Mouse (Mus musculus): ENCODE measurements around the gene Mtif2. TPM values are rescaled to one million over a fixed set of nuclear protein-coding genes. Genes with fewer than 3 reads are reported as not detected.
"Not testable (repeated sequence)": the region's sequence is repeated elsewhere in the genome, so short reads cannot be mapped to it uniquely, and the experiment has no call there.

Gene Mtif2
- total RNA-seq (2015; ENCODE audit: low replicate concordance) (2.3 and 4.2 TPM in 2 replicates), total RNA-seq (2017; ENCODE audit: low replicate concordance) (11.1 and 15.8 TPM in 2 replicates)

DNA sequence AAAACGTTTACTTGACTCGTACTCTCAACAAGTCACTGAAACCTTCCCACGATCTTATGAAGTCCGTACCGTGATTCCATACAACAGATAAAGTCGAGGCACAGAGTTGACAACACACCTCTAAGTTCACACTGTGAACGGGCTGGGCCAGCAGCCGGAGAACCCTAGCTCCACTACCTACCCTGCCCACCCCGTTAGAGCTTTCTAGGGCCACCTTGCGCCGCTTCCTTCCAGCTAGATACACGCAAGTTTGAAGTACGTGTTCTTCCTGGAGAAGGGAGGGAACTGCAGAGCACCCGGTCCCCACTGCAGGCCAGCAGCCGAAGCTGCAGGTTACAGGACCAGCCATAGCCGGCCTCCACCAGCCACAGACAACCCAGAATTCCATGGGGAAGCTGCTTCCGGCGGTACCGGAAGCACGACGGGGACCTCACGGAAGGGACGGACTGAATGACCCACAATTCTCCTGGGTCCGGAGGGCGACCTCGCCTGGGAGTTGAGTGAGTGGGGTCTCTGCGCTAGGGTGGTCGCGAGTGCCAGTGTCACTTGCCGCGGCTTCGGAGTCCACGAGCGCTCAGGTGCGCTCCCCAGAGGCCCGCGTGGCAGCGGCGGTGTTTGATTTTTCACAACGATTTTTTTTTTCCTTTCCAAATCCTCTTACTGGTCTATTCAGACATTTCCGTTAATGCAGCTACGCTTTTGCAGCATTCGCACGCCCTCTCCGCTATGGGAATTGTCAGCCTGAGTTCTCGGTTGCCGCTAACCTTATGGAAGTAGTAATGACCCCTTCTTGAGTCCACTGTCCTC, at the start of gene Mtif2:
TSS of gene Mtif2 (plus strand) at position 421 of the 807 bp plus-strand sequence.
- ATAC-seq (replicated peaks; ENCODE audit: low FRiP score, poor library complexity, severe bottlenecking) = peak; percentile 96

DNA sequence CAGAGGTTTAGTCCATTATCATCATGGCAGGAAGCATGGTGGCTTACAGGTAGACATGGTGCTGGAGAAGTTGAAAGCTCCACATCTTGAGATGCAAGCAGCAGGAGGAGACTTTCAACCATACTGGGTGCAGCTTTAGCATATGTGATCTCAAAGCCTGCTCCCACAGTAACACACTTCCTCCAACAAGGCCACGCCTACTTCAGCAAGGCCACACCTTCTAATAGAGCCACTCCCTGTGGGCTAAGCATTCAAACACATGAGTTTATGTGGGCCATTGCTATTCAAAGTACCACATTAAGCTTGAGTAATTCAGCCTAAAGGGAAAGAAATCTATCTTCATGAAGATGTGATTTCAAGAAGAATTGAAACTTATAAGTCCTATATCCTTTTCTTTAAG, 33.1 kb upstream of the Mtif2 start:
- ATAC-seq (replicated peaks; ENCODE audit: low FRiP score, poor library complexity, severe bottlenecking) = no peak

DNA sequence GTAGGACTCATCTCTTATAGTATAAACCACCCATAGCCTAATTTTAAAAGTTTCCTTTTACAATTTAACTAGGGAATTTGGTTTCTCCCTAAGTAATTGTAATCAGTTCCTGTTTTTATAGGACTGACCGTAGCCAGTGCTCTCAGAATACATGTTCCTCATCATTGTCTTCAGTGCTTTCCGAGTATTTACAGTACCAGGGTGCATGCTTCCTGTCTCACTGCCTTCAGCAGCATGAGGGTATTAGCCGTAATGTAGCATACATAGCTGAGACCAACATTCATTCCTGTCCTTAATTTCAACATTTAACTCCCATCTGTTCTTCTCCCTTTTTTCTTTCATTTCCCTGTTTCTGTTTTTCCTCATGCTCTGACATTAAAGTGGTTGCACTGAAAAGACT, 29.2 kb upstream of the Mtif2 start:
- no peak for ATAC-seq (replicated peaks; ENCODE audit: low FRiP score, poor library complexity, severe bottlenecking)

DNA sequence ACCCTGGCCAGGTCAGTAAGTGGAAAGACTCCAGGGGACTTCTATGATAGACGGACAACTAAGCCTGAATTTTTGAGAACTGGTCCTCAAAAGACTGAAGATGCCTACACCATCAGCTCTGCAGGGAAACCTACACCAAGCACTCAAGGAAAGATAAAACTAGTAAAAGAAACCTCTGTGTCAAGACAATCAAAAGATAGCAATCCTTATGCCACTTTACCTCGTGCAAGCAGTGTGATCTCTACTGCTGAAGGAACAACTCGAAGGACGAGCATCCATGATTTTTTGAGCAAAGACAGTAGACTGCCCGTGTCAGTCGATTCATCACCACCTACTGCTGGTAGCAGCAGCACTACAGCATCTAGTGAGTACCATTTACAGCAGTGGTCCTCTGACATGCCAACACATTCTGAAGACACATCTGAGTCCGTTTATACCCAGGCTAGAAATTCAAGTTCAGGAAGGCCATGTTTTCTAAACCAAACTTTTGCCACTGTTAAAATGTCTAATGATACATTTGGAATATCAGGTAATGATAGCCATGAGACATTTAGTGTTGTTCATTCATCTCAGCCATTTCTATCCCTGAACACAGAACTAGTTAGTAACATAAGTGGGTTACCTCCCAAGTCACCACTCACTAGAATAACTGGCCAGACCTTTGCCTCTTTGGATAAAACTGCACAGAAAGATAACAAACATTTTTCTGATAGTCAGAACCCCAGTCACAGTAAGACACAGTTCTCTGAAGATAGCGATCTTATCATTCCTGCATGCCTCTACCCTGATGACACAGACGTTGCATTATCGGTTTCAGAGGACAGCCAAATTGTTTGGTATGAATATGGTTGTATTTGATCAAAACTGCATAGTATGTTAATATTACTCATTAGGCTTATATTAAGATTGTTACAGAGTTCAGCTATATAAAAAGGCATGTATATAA, 22.0 kb upstream of the Mtif2 start:
- ATAC-seq (replicated peaks; ENCODE audit: low FRiP score, poor library complexity, severe bottlenecking) = 0 out of 2 replicates have a peak, but pooled peaks have one; percentile 60

DNA sequence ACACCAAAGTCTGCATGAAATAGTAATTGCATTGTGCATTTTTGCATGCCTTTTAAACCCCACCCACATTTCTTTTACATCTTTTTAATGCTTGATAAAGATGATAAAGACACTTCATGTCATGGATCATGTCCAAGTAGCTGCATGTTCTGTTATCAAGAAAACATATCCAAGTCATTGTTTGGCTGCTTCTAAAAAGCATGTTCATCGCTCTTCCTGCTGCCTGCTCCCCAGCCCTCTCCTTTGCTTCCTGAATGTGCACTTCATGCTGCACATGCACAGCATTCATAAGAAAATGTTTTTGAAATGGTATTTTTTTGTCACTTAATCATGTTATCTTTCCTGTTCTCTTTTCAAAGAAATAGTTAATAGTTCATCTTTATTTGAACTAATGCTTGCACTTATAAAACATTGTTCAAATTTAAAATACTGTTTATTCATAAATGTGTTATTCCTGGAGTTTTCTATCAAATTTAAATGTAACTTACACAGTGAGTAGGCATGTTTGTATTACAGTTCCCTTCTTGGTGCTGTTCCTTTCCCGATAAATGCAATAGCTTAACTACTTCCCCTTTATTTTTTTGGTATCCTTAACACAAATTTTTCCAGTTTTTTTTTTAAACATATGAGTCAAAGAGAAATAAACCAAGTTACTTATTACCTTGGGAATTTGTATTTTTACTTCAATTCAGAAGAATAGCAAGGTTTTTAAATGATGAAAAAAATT, 21.1 kb upstream of the Mtif2 start:
- ATAC-seq (replicated peaks; ENCODE audit: low FRiP score, poor library complexity, severe bottlenecking) = no peak

DNA sequence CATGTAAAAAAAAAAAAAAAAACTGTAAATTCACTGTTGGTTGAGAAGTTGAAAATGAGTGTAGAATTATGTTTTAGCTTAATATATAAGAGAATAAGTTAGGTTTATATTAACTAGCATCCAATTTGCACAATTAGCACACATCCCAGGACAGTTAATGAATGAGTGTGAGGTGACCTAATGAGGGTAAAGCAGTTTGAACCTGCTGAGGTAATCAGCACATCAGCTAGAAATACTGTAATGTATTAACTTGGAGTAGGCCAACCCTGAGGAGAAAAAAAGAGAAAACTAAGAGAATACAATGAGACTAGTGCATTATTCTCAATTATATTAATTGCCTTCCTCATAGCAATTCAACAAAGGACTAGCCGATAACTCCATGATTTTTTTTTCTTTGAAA, 16.8 kb upstream of the Mtif2 start:
- ATAC-seq (replicated peaks; ENCODE audit: low FRiP score, poor library complexity, severe bottlenecking) = no peak

DNA sequence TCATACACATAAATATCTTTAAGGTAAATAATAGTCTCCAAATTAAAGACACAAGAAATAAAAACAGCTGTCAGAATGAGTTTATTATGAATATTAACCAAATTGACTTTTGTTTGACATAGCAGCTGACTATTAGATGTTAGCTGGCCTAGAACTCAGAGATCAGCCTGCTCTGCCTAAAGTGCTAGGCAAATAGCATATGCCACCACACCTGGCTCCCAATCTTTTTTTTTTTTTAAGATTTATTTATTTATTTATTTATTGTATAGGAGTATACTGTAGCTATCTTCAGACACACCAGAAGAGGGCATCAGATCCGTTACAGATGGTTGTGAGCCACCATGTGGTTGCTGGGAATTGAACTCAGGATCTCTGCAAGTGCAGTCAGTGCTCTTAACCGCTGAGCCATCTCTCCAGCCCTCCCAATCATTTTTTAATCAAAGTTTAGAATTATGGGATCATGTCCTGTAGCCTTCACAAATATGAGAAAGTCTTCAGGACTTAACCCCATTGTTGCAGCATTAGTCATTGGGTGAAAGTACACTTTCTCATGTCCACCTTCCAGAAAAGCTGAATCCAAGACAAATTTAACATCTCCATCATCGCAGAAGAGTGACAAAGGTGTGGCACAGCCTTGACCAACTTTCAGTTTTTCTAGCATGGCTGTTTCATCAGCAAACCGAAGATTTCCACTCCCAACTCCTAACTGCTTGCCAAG, 13.2 kb upstream of the Mtif2 start:
- ATAC-seq (replicated peaks; ENCODE audit: low FRiP score, poor library complexity, severe bottlenecking) = no peak

DNA sequence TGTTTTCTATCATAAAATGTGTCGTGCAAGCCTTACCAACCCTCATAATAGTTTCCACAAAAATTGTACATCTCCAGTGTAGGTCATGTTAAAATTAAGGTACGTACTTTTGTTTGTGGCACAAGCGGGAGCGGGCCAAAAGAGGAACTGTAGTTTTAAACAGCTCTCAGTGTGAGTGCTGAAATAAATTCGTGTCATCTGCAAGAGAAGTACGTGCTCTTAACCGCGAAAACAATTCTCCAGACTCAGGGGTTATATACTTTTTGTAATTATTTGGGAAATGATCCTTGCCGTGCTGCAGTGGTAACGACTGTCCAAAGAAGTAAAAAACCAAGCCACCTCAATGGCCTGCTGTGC, 11.9 kb upstream of the Mtif2 start:
- peak; percentile 33 for ATAC-seq (replicated peaks; ENCODE audit: low FRiP score, poor library complexity, severe bottlenecking)

DNA sequence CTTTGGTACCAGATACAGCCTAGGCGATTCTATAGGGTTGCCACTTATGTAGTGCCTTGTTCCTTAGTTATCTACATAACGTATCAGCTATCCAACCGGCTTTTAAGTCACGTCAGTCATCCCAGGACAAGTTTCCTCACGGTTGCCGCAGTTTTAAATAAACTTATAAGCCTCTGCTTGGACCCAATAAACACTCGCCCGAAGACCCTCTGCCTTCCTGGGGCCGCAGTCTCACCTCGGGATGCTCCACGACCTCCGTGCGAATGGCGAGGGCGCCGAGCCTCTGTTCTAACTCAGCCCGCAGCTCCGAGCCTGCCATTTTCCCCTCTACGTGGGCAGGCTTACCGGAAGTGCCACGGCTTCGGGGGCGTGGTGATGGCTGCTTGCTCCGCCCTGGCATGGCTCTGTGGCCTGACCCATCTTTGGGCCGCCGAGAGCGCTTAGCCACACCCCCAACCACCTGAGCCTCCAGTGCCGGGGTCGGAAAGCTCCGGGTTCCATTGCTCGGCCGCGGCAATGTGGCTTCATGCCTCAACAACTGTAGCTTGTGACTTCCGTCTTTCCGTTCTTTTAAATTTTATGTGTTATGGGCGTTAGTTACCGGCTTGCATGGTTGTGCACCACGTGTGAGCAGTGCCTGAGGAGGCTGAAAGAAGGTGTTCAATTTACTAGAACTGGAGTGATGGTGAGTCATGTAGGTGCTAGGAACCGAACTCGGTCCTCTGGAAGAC, 11.4 kb upstream of the Mtif2 start, which contains the start of gene Prorsd1:
TSS of gene Prorsd1 (minus strand) at position 352 of the 731 bp plus-strand sequence.
- ATAC-seq (replicated peaks; ENCODE audit: low FRiP score, poor library complexity, severe bottlenecking) = peak; percentile 100

DNA sequence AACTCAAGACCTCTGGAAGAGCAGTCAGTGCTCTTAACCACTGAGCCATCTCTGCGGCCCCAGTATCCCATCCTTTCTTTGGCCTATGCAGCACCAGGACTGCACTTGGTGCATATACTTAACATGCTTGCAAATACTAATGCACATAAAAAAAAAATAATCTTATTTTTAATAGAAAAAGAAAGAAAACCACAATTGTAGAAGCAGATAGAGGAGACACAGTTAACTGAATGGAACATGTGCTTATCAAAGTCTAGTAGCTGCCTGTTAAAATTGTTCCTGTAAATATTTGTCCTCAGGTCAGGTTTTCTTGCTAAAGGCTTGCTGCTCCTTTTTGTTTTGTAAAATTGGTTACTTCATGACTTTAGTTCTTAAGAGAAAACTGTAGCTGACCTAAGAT, 12.0 kb downstream of the Mtif2 start:
- ATAC-seq (replicated peaks; ENCODE audit: low FRiP score, poor library complexity, severe bottlenecking) = no peak

DNA sequence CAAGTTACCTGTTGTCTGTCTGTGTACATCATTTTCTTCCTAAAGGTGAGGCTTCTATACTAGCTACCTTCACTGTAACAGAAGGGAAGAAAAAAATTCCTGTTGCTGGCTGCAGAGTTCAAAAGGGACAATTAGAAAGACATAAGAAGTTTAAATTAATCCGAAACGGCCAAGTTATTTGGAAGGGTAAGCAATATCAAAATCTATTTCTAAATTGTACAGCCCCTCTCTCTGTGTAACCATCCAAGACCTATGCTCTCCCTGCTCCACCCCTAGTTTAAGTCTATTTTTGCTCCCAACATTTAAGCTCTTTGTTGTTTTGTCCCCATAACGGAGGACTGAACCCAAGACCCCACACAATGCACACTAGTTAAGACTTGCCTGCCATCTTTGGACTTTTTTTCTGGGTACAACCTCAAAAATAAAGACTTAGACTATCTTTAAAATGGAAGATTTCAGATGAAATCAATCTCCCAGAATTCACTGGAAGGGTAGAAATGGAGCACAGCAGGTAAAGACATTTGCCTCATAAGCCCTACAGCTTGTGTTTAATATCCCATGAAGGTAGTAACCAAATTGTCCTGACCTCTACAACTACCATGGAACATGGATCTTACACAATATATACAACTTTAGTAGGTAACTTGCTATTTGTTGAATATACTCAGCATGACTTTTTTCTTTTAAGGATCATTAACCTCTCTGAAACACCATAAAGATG, 18.2 kb downstream of the Mtif2 start:
- no peak for ATAC-seq (replicated peaks; ENCODE audit: low FRiP score, poor library complexity, severe bottlenecking)

DNA sequence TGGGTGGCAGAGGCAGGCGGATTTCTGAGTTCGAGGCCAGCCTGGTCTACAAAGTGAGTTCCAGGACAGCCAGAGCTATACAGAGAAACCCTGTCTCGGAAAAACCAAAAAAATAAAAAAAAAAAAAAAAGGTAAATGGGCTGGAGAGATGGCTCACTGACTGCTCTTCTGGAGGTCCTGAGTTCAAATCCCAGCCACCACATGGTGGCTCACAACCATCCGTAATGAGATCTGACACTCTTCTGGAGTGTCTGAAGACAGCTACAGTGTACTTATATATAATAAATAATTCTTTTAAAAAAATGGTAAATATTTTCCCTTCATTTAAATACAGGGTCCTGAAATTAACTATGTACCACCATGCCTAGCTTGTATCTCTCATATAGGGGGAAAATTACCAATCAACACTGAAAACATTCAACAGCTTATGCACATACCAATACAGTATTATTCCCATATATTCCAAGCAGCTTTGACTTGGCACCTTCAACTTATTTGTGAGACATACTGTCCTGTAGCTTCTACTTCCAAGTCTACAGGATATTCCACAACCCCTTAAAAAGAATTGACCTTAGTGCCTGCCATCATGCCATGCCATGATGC, 19.0 kb downstream of the Mtif2 start:
- ATAC-seq (replicated peaks; ENCODE audit: low FRiP score, poor library complexity, severe bottlenecking) = not testable (repeated sequence)

DNA sequence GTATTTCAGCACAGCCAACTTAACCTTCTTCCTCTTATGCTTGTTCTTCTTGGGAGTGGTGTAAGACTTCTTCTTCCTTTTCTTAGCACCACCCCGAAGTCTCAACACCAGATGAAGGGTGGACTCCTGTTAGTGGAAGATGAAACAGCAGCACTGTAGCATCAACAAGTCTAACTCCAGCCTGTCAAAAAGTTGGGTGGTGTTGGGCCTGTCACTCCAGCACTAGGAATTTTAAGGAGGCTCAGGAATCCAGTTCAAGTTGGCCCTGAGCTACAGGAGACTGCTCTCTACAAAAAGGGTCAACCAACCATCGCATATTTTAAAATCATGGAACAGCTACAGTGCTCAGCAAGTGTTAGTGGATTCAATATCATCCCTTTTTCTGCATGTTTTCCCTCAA, 20.1 kb downstream of the Mtif2 start:
- not testable (repeated sequence) for ATAC-seq (replicated peaks; ENCODE audit: low FRiP score, poor library complexity, severe bottlenecking)

DNA sequence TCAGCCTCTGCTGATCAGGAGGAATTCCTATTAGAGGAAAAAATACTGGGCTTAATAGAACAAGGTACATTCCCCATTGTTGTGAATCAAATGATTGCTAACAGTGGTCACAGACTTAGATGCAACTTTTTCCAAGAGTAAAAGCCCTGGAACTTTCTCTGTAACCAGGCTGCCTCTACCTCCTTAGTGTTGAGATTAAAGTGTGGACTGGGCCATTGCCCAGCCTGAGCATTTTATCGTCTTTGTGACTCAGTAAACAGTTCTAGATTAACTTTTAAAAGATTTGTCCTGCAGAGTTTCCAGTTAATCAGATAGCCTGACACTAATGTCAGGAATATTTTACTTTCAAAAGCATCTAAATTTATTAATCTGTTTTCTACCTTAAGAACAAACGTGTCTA, 20.6 kb downstream of the Mtif2 start:
- no peak for ATAC-seq (replicated peaks; ENCODE audit: low FRiP score, poor library complexity, severe bottlenecking)

DNA sequence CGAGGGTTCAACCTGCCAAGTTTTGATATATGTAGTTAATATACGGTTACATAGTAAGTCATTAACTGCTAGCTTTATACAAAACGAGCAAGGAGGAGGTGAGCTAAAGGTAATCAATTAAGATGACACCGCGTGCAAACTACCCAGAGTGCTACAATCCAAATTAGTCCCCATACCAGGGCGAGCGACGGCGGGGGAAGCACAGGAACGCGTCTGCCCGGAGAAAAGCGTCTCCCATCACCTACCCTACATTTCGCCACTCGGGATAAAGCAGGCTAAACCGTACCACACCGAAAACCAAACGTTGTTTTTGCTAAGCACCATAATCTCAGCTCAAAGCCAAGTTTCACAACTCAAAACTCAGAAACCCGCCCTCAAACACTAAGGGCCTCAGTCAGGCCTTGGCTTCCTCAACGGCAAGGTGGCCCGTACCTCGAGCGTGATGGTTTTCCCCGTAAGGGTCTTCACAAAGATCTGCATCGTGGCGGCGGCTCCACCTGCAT, 21.1 kb downstream of the Mtif2 start:
- ATAC-seq (replicated peaks; ENCODE audit: low FRiP score, poor library complexity, severe bottlenecking) = peak; percentile 48

DNA sequence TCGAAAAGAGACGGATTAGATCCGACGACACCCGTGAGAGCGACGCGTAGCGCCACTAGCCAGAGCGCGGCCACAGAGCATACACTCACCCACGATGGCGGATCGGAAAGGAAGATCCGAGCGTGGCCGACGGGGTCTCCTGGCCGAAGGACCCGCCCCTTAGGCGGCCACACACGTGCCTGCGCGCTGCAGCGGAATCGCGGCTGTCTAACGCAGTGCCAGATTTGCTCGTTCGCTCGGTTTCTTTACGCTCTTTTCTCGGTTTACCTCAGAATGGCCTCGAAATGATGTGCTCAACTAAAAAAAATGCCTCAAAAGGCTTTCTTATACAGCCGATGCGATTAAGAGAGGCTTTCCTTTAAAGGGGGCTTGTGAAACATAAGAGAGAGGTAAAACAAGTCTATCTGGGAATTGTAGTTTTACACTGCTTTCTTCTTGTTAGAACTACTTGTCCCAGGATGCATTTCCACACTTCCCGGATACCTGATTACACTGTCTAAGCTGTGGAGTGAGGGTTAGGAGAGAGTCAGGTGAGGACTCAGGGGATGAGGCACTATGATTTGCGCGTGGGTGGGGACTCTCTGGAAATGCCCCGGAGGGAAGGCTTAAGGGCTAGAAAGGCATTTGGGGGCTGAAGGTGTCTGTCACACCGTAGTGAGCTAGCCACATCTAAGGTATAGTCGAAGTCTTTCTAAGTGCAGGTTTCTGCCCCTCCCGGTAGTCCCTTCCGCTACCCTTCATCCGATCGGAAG, 21.7 kb downstream of the Mtif2 start, which contains the start of the genes Clhc1 and Rps27a:
TSS of gene Clhc1 (plus strand) at position 199 of the 752 bp plus-strand sequence.
TSS of gene Rps27a (minus strand) at position 358 of the 752 bp plus-strand sequence.
- peak; percentile 95 for ATAC-seq (replicated peaks; ENCODE audit: low FRiP score, poor library complexity, severe bottlenecking)
